Comparison of ENCODE assay signal across 9 mouse cellular contexts in the genomic region with DNA sequence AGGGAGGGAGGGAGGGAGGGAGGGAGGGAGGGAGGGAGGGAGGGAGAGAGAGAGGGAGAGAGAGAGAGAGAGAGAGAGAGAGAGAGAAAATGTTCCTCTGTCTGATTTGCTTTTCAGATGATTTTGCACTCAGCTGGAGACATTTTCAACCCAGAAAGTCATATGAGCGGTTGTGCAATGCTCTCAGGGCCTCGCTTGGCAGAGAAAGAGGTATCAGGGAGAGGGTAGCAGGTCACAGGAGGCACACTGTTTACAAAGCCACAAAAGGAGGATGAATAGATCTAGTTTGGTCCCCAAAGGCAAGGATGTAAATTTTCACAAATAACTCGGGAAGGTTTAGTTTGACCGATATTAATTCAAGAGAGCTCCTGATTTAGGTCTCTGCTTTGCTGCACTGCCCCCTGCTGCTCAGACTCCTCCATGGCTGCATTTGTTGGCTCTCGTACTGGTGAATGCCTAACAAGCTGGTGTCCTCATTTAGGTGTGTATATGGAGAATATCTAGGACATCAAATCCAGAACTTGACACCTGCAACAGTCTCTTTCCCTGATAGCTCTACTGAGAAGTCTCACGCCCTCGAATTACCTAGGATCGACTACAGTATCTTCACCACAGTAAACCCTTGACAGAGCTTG.
DNase-seq lines count a peak whose midpoint lies in the region; ATAC-seq and TF ChIP-seq lines count a peak whose summit lies in the region.
"Had no signal": no experiment of that assay in that cellular context is flagged by ENCODE, and none has a peak within 500 bp of the region (broad histone marks: within the 10 kb centered on the region; RNA-seq: fewer than 3 reads in every experiment).

No protein-coding gene starts in this region.

- intact Hi-C loops in heart, postnatal 14 days (cut with DNase I), result loop anchor here (5.0 to 10.0 kb wide), 2 partner anchors 381 to 1324 kb away; no protein-coding TSS in a partner anchor
- intact Hi-C loops in left cerebral cortex, postnatal 14 days (cut with DNase I), result loop anchor here (1.0 to 10.0 kb wide), 2 partner anchors 121 to 175 kb away; no protein-coding TSS in a partner anchor

- H3K27ac ChIP-seq in kidney, adult 2 months (ENCODE audit: insufficient read depth, low read depth, low read length), result no peak overlapping the region
- no peak overlapping the region for H3K27ac ChIP-seq in kidney, embryonic 14.5 days (ENCODE audit: low read depth, low read length)
- H3K27ac ChIP-seq: liver, embryonic 15.5 days had no signal

- no peak overlapping the region for H3K9ac ChIP-seq in kidney, embryonic 14.5 days (ENCODE audit: low read depth, low read length)
- H3K9ac ChIP-seq: liver, embryonic 15.5 days had no signal

- no peak overlapping the region for H3K4me3 ChIP-seq in kidney, adult 2 months (ENCODE audit: insufficient read depth, low read depth, low read length)
- no peak overlapping the region for H3K4me3 ChIP-seq in kidney, embryonic 14.5 days (ENCODE audit: low read length)
- H3K4me3 ChIP-seq: liver, embryonic 15.5 days had no signal

- TF ChIP-seq CTCF in kidney, adult 2 months (conservative IDR thresholded peaks at IDR 0.05; ENCODE audit: insufficient read depth, insufficient read length, low read depth, low read length), result peak; percentile 54; the same call in 1 of the 2 replicates

- DNase-seq in kidney, adult 2 months, result peak; percentile 29
- peak; percentile 58 for DNase-seq in ZHBTc4 (ENCODE audit: low read depth, low spot score)
- DNase-seq in cerebellum, postnatal 36 days, result peak; percentile 88 to 90
- DNase-seq in heart, postnatal 14 days, result peak; percentile 35 to 57
- DNase-seq in left cerebral cortex, postnatal 14 days (ENCODE audit: low spot score in 2 of 2), result peak; percentile 80 to 89
- DNase-seq in right cerebral cortex, adult 2 months (ENCODE audit: low spot score in 2 of 2), result peak; percentile 82 to 88
- no peak for DNase-seq in spleen, postnatal 14 days (ENCODE audit: low spot score in 2 of 2)

- no peaks in the 10 kb centered on the region for H3K27me3 ChIP-seq in kidney, adult 2 months (replicated peaks; ENCODE audit: control insufficient read depth, insufficient read depth, low read length)
- no peaks in the 10 kb centered on the region for H3K27me3 ChIP-seq in kidney, embryonic 14.5 days (ENCODE audit: control insufficient read depth, insufficient read depth, low read length)
- H3K27me3 ChIP-seq: liver, embryonic 15.5 days had no signal

- TF ChIP-seq POLR2A in kidney, adult 2 months (IDR thresholded peaks at IDR 0.05; ENCODE audit: low read depth, low read length), result no peak

- ATAC-seq in kidney, embryonic 14.5 days (ENCODE audit: low FRiP score, low TSS enrichment), result no peak

- no peaks in the 10 kb centered on the region for H3K9me3 ChIP-seq in kidney, embryonic 14.5 days (ENCODE audit: control insufficient read depth, low read length)
- H3K9me3 ChIP-seq: liver, embryonic 15.5 days had no signal

- H3K4me2 ChIP-seq in kidney, embryonic 14.5 days (replicated peaks; ENCODE audit: low read depth, low read length), result no peak overlapping the region
- H3K4me2 ChIP-seq: liver, embryonic 15.5 days had no signal

- H3K36me3 ChIP-seq in kidney, adult 2 months (ENCODE audit: control insufficient read depth, insufficient read depth, low read length), result no peaks in the 10 kb centered on the region
- H3K36me3 ChIP-seq in kidney, embryonic 14.5 days (ENCODE audit: control insufficient read depth, insufficient read depth, low read length), result no peaks in the 10 kb centered on the region
- H3K36me3 ChIP-seq: liver, embryonic 15.5 days had no signal

- 49% methylated on average over 8 of the region's 8 CpGs for WGBS in kidney, adult 2 months
- 54% methylated on average over 8 of the region's 8 CpGs for WGBS in kidney, embryonic 14.5 days

- no peaks in the 10 kb centered on the region for H3K4me1 ChIP-seq in kidney, adult 2 months (ENCODE audit: control insufficient read depth, insufficient read depth, low read length)
- H3K4me1 ChIP-seq in kidney, embryonic 14.5 days (ENCODE audit: control insufficient read depth, insufficient read depth, low read length), result no peaks in the 10 kb centered on the region
- H3K4me1 ChIP-seq: liver, embryonic 15.5 days had no signal

Comparison
In these comparisons a context has a peak if more than half of its experiments do, and no peak if none do; other contexts are left out.
1. DNase-seq: peak in kidney, adult 2 months (single experiment), ZHBTc4 (single experiment), cerebellum, postnatal 36 days (2 of 2), heart, postnatal 14 days (2 of 2), left cerebral cortex, postnatal 14 days (2 of 2) and right cerebral cortex, adult 2 months (2 of 2); none in spleen, postnatal 14 days (0 of 2).